Mouse (Mus musculus): ENCODE measurements around the gene Zfp626.

DNA sequence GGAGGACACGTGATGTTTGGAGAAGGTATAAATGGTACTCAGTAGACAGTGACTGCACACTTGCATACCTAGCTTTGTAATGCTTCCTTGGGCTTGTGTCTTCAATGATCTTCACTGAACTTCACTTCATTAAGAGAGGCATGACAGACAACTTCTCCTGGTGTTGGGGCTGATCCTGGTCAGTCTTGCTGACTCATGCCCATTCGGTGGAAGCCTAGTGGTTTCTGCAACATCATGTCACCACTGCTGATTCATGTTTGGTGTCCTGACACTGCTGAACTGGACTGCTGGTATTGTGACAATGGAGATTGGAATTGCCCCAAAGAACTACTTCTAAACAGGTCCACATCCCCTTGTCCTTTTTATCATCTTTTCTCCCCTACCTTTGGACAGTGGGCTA, 27.1 kb downstream of the Zfp626 start:
- TF ChIP-seq CTCF (IDR thresholded peaks at IDR 0.05; ENCODE audit: borderline replicate concordance, extremely low read depth, insufficient read depth, insufficient read length) (no peak), POLR2A (IDR thresholded peaks at IDR 0.05; ENCODE audit: borderline replicate concordance, extremely low read depth, insufficient read depth, insufficient read length, poor library complexity, severe bottlenecking) (no peak)
